Mouse (Mus musculus) C2C12 (cell line): ENCODE measurements around the gene Pigu.

Source experiments
- CEBPB ChIP-seq: IDR thresholded peaks from one replicate; pipeline ENCODE4 v1.6.1; 2011; ENCODE audit warnings: low read depth, mild to moderate bottlenecking, control low read depth, moderate library complexity
- CTCF ChIP-seq: IDR thresholded peaks from one replicate; pipeline ENCODE4 v1.5.1; 2011; ENCODE audit not compliant: control insufficient read depth, insufficient read depth, insufficient read length
- MYOG ChIP-seq: IDR thresholded peaks from one replicate; pipeline ENCODE4 v1.6.1; 2011; ENCODE audit not compliant: control insufficient read depth, insufficient read length; ENCODE audit errors: extremely low read depth

DNA sequence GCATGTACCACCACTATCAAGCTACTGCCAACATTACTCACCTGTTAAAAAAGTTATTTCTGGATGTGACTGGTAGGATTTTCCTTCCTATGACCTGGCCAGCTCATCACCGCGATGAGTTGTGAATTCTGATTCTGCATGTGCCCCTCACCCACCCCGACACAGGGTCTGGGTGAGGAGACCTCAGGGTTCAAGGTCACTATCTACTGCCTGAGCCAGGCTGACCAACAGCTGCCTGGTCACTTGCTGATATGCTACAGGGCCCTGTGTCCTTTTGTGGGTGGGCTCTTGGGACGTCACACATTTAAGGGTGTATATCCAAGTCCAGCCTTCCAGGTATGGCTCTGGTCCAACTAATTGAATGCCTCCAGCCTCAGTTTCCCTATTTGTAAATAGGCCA, 78.1 kb downstream of the Pigu start:
- no peak for TF ChIP-seq CTCF
- TF ChIP-seq MYOG: no peak
- no peak for TF ChIP-seq CEBPB
